Mouse (Mus musculus) heart, postnatal 0 days (tissue): ENCODE data around the gene D10Wsu102e.

Source experiments
- CTCF ChIP-seq: IDR thresholded peaks from 2 replicates; pipeline ENCODE4 v1.5.1; 2016; ENCODE audit warnings: antibody characterized with exemption, control low read depth, low read depth
- EP300 ChIP-seq: IDR thresholded peaks from 2 replicates; pipeline ENCODE4 v1.6.1; 2016; ENCODE audit warnings: antibody characterized with exemption, low read depth

GRCm38 (mm10) chr10:83397336-83397735 lies 37.3 kb downstream of the D10Wsu102e start:
- TF ChIP-seq EP300 (no peak), CTCF (no peak)
